Mouse (Mus musculus) myocyte (in vitro differentiated cells): ENCODE data around the gene Spata1. TPM values are rescaled to one million over a fixed set of nuclear protein-coding genes. Genes with fewer than 3 reads are reported as not detected.

Experiments used
- H3K27me3 ChIP-seq: one replicate; pipeline ENCODE4 v1.6.1; 2011; ENCODE audit not compliant: control insufficient read depth, insufficient read depth, insufficient read length
- H3K36me3 ChIP-seq: one replicate; pipeline ENCODE4 v1.6.1; 2011; ENCODE audit not compliant: control insufficient read depth, insufficient read depth
- H3K4me2 ChIP-seq: one replicate; pipeline ENCODE4 v1.6.1; 2011; ENCODE audit warnings: low read depth, control low read depth
- H3K4me3 ChIP-seq: one replicate; pipeline ENCODE4 v1.5.1; 2011; ENCODE audit warnings: mild to moderate bottlenecking, control low read depth, moderate library complexity
- H3K79me2 ChIP-seq: one replicate; pipeline ENCODE4 v1.6.1; 2011; ENCODE audit not compliant: control insufficient read depth, insufficient read depth
- H3ac ChIP-seq: one replicate; pipeline ENCODE4 v1.6.1; 2011; ENCODE audit not compliant: control insufficient read depth, insufficient read length
- CEBPB ChIP-seq: IDR thresholded peaks from 2 replicates; pipeline ENCODE4 v1.6.1; 2011; ENCODE audit warnings: mild to moderate bottlenecking, moderate library complexity; ENCODE audit not compliant: poor library complexity, insufficient read depth, severe bottlenecking
- E2F4 ChIP-seq: IDR thresholded peaks from one replicate; pipeline ENCODE4 v1.6.1; 2011; ENCODE audit warnings: mild to moderate bottlenecking, control low read depth, moderate library complexity; ENCODE audit not compliant: insufficient read depth
- MAX ChIP-seq: IDR thresholded peaks from one replicate; pipeline ENCODE4 v1.6.1; 2011; ENCODE audit warnings: low read depth, mild to moderate bottlenecking, control low read depth
- MYOD1 ChIP-seq, 3 experiments: IDR thresholded peaks; one replicate each; pipeline ENCODE4 v1.6.1; 2011; ENCODE audit warnings: control low read depth in 2 of 3, low read depth in 2 of 3, mild to moderate bottlenecking in 2 of 3, moderate library complexity in 1 of 3; ENCODE audit not compliant: insufficient read length in 2 of 3, control insufficient read depth in 1 of 3
- MYOG ChIP-seq, 3 experiments: IDR thresholded peaks; one replicate each; pipeline ENCODE4 v1.6.1; 2011; ENCODE audit warnings: control low read depth in 2 of 3, low read depth in 2 of 3, mild to moderate bottlenecking in 2 of 3; ENCODE audit not compliant: insufficient read length in 2 of 3, control insufficient read depth in 1 of 3, insufficient read depth in 1 of 3
- POLR2A ChIP-seq: IDR thresholded peaks from one replicate; pipeline ENCODE4 v1.6.1; 2011; ENCODE audit warnings: low read depth, mild to moderate bottlenecking, control low read depth, moderate library complexity; ENCODE audit not compliant: insufficient read length
- POLR2AphosphoS2 ChIP-seq: IDR thresholded peaks from one replicate; pipeline ENCODE4 v1.6.1; 2011; ENCODE audit warnings: low read depth, control low read depth; ENCODE audit not compliant: insufficient read length
- REST ChIP-seq: IDR thresholded peaks from one replicate; pipeline ENCODE4 v1.6.1; 2011; ENCODE audit warnings: mild to moderate bottlenecking, control low read depth, moderate library complexity; ENCODE audit not compliant: insufficient read depth, insufficient read length
- SRF ChIP-seq: IDR thresholded peaks from one replicate; pipeline ENCODE4 v1.6.1; 2011; ENCODE audit warnings: low read depth; ENCODE audit not compliant: control insufficient read depth, insufficient read length
- TCF12 ChIP-seq: IDR thresholded peaks from one replicate; pipeline ENCODE4 v1.6.1; 2011; ENCODE audit warnings: mild to moderate bottlenecking, control low read depth; ENCODE audit not compliant: poor library complexity, insufficient read depth, severe bottlenecking
- TCF3 ChIP-seq: IDR thresholded peaks from one replicate; pipeline ENCODE4 v1.6.1; 2011; ENCODE audit warnings: low read depth, control low read depth; ENCODE audit not compliant: insufficient read length
- USF1 ChIP-seq: IDR thresholded peaks from one replicate; pipeline ENCODE4 v1.6.1; 2011; ENCODE audit warnings: low read depth, mild to moderate bottlenecking, control low read depth, moderate library complexity
- polyA plus RNA-seq: library from polyadenylated mRNA; unstranded; fragments of >200 nt; fragmentation: generic; extraction: Trizol; gene quantifications from one replicate; pipeline ENCODE4 v1.2.1, GENCODE M21; 2012; ENCODE audit warnings: missing spikeins

The Spata1 gene
- polyA plus RNA-seq, 1 experiment: 1.0 TPM

- TF ChIP-seq POLR2AphosphoS2: no peak
- no peak for TF ChIP-seq POLR2A
- no peak for TF ChIP-seq MYOD1 (IDR thresholded peaks at IDR 0.05; ENCODE audit: control insufficient read depth in 1 of 3, insufficient read length in 2 of 3, low read depth in 2 of 3)
- no peak for TF ChIP-seq MAX
- no peak for TF ChIP-seq MYOG (IDR thresholded peaks at IDR 0.05; ENCODE audit: control insufficient read depth in 1 of 3, insufficient read depth in 1 of 3, insufficient read length in 2 of 3, low read depth in 2 of 3)
- TF ChIP-seq TCF3: no peak
- no peak for TF ChIP-seq TCF12
- TF ChIP-seq REST: no peak
- TF ChIP-seq SRF: no peak
These were observed 50.6 kb downstream of the Spata1 start for GRCm38 (mm10) chr3:146448969-146449368.

GRCm38 (mm10) chr3:146448372-146448771, 51.2 kb downstream of the Spata1 start:
- H3K4me3 ChIP-seq: no peak overlapping the region
- H3K36me3 ChIP-seq: no peaks in the 10 kb centered on the region
- H3K27me3 ChIP-seq: no peaks in the 10 kb centered on the region
- TF ChIP-seq REST (no peak), POLR2A (no peak)
- no peak overlapping the region for H3ac ChIP-seq
- no peaks in the 10 kb centered on the region for H3K79me2 ChIP-seq
- no peak overlapping the region for H3K4me2 ChIP-seq

More at GRCm38 (mm10) chr3:146448969-146449368, 50.6 kb downstream of the Spata1 start:
- Histone ChIP-seq H3K27me3 (no peaks in the 10 kb centered on the region), H3K79me2 (no peaks in the 10 kb centered on the region), H3K36me3 (no peaks in the 10 kb centered on the region), H3K4me2 (no peak overlapping the region), H3ac (no peak overlapping the region), H3K4me3 (no peak overlapping the region)

GRCm38 (mm10) chr3:146447598-146447997, 52.0 kb downstream of the Spata1 start:
- Histone ChIP-seq H3K79me2 (no peaks in the 10 kb centered on the region), H3ac (no peak overlapping the region), H3K4me2 (no peak overlapping the region), H3K27me3 (no peaks in the 10 kb centered on the region), H3K36me3 (no peaks in the 10 kb centered on the region), H3K4me3 (no peak overlapping the region)
- no peak for TF ChIP-seq TCF3
- TF ChIP-seq POLR2A: no peak
- TF ChIP-seq POLR2AphosphoS2: no peak

- H3K36me3 ChIP-seq: no peaks in the 10 kb centered on the region
- H3K4me3 ChIP-seq: no peak overlapping the region
- TF ChIP-seq CEBPB (no peak), MYOD1 (IDR thresholded peaks at IDR 0.05; ENCODE audit: control insufficient read depth in 1 of 3, insufficient read length in 2 of 3, low read depth in 2 of 3) (no peak), USF1 (no peak), POLR2AphosphoS2 (no peak), TCF3 (no peak), E2F4 (no peak), POLR2A (no peak), MAX (no peak), REST (no peak), MYOG (IDR thresholded peaks at IDR 0.05; ENCODE audit: control insufficient read depth in 1 of 3, insufficient read depth in 1 of 3, insufficient read length in 2 of 3, low read depth in 2 of 3) (no peak), TCF12 (no peak)
- no peaks in the 10 kb centered on the region for H3K79me2 ChIP-seq
- H3K27me3 ChIP-seq: no peaks in the 10 kb centered on the region
- no peak overlapping the region for H3K4me2 ChIP-seq
- H3ac ChIP-seq: no peak overlapping the region
These were observed 52.4 kb downstream of the Spata1 start for GRCm38 (mm10) chr3:146447156-146447555.

GRCm38 (mm10) chr3:146444880-146445279, 54.7 kb downstream of the Spata1 start:
- no peaks in the 10 kb centered on the region for H3K36me3 ChIP-seq
- H3K4me3 ChIP-seq: no peak overlapping the region
- no peak for TF ChIP-seq E2F4
- no peak for TF ChIP-seq TCF3
- no peak for TF ChIP-seq MAX
- no peak for TF ChIP-seq SRF
- TF ChIP-seq CEBPB: no peak
- no peak for TF ChIP-seq REST
- TF ChIP-seq POLR2AphosphoS2: no peak
- no peak for TF ChIP-seq MYOG (IDR thresholded peaks at IDR 0.05; ENCODE audit: control insufficient read depth in 1 of 3, insufficient read depth in 1 of 3, insufficient read length in 2 of 3, low read depth in 2 of 3)
- no peak for TF ChIP-seq POLR2A
- TF ChIP-seq TCF12: no peak
- no peak for TF ChIP-seq USF1
- no peak for TF ChIP-seq MYOD1 (IDR thresholded peaks at IDR 0.05; ENCODE audit: control insufficient read depth in 1 of 3, insufficient read length in 2 of 3, low read depth in 2 of 3)
- H3K4me2 ChIP-seq: no peak overlapping the region
- H3K27me3 ChIP-seq: no peaks in the 10 kb centered on the region
- no peak overlapping the region for H3ac ChIP-seq
- H3K79me2 ChIP-seq: no peaks in the 10 kb centered on the region
